ENCODE assay signal across 21 mouse cellular contexts in genomic region chr3:116165030-116165429, GRCm38 (mm10). TPM values are rescaled to one million over a fixed set of nuclear protein-coding genes. Genes with fewer than 3 reads are reported as not detected.
DNase-seq lines count a peak whose midpoint lies in the region; ATAC-seq and TF ChIP-seq lines count a peak whose summit lies in the region.
"Had no signal": no experiment of that assay in that cellular context is flagged by ENCODE, and none has a peak within 500 bp of the region (broad histone marks: within the 10 kb centered on the region; RNA-seq: fewer than 3 reads in every experiment).

No protein-coding gene starts in this region.

- H3K27ac ChIP-seq in liver, adult 2 months (replicated peaks; ENCODE audit: insufficient read depth, low read depth, low read length): no peak overlapping the region
- no peak overlapping the region for H3K27ac ChIP-seq in liver, postnatal 0 days (ENCODE audit: low read depth)

- no peaks in the 10 kb centered on the region for H3K79me2 ChIP-seq in liver, adult 2 months (ENCODE audit: control insufficient read depth, insufficient read depth, low read length)

- no peak for TF ChIP-seq CTCF in liver, adult 2 months (IDR thresholded peaks at IDR 0.05; ENCODE audit: low read depth, low read length)
- TF ChIP-seq CTCF in liver, postnatal 0 days (IDR thresholded peaks at IDR 0.05; ENCODE audit: low read depth): no peak

- H3K9me3 ChIP-seq in liver, postnatal 0 days (ENCODE audit: low read length): no peaks in the 10 kb centered on the region
- H3K9me3 ChIP-seq: G1E had no signal

- no peaks in the 10 kb centered on the region for H3K27me3 ChIP-seq in liver, adult 2 months (ENCODE audit: control insufficient read depth, insufficient read depth, low read length)
- no peaks in the 10 kb centered on the region for H3K27me3 ChIP-seq in liver, postnatal 0 days (ENCODE audit: insufficient read depth, low read length)
- H3K27me3 ChIP-seq: CH12.LX, Patski had no signal

- no peak overlapping the region for H3K4me3 ChIP-seq in liver, adult 2 months (ENCODE audit: insufficient read depth, low read depth, low read length)
- H3K4me3 ChIP-seq in liver, postnatal 0 days (ENCODE audit: low read depth, low read length): no peak overlapping the region

- no peak for TF ChIP-seq POLR2A in liver, adult 2 months (IDR thresholded peaks at IDR 0.05; ENCODE audit: extremely low read depth, insufficient read depth, low read length)

- ATAC-seq in liver, postnatal 0 days: no peak
- ATAC-seq: activated CD4-positive, CD25-positive, alpha-beta regulatory T cell, adult 4 months; CD4-positive, CD25-positive, alpha-beta regulatory T cell, adult 4 months; Patski had no signal

- DNase-seq in liver, adult 2 months (ENCODE audit: extremely low read depth, low read depth, low spot score): peak; percentile 24
- DNase-seq in liver, postnatal 0 days: no peak
- peak; percentile 53 for DNase-seq in Muller cell, postnatal 12 days (ENCODE audit: inconsistent ontology term)
- DNase-seq in adrenal gland, postnatal 25 days: no peak
- DNase-seq: adrenal gland, adult 2 months; adrenal gland, adult 8-10 months; adrenal gland, postnatal 10 days; adrenal gland, postnatal 14 days; adrenal gland, postnatal 36 days; B cell, adult 2 months; cerebellum, adult 11 months; cerebellum, adult 11-12 months; cerebellum, adult 18-20 months; cerebellum, adult 2 months; cerebellum, adult 8-10 months had no signal

- WGBS in liver, adult 2 months: 55% methylated on average over 1 of the region's 1 CpGs
- WGBS in liver, postnatal 0 days (ENCODE audit: insufficient replicate concordance): 57% methylated on average over 1 of the region's 1 CpGs

- TF ChIP-seq EP300 in liver, postnatal 0 days (IDR thresholded peaks at IDR 0.05; ENCODE audit: low read depth): no peak

- no peak overlapping the region for H3K9ac ChIP-seq in liver, adult 2 months (ENCODE audit: low read depth, low read length)
- H3K9ac ChIP-seq in liver, postnatal 0 days (replicated peaks): no peak overlapping the region

- no peaks in the 10 kb centered on the region for H3K36me3 ChIP-seq in liver, adult 2 months (ENCODE audit: control insufficient read depth, insufficient read depth, low read length)
- no peaks in the 10 kb centered on the region for H3K36me3 ChIP-seq in liver, postnatal 0 days (replicated peaks; ENCODE audit: insufficient read depth, low read length)
- H3K36me3 ChIP-seq: G1E had no signal

- no peaks in the 10 kb centered on the region for H3K4me1 ChIP-seq in liver, adult 2 months (ENCODE audit: control insufficient read depth, insufficient read depth, low read length)
- H3K4me1 ChIP-seq in liver, postnatal 0 days (ENCODE audit: insufficient read depth): no peaks in the 10 kb centered on the region

- H3K4me2 ChIP-seq in liver, postnatal 0 days (ENCODE audit: low read depth, low read length): no peak overlapping the region

RNA-seq across cellular contexts. Expression of gene Vcam1, which starts 35.5 kb away (rescaled TPM):
- 16.9 and 20.1 TPM in 2 replicates for total RNA-seq in liver, adult 2 months (2014; rRNA removed)
- 0.71 and 1.9 TPM in 2 replicates for polyA plus RNA-seq in liver, adult 2 months (2012; rRNA removed)
- 88.6 and 93.4 TPM in 2 replicates for polyA plus RNA-seq in liver, postnatal 0 days (2015; fragmentation: Nextera tagmentation; extraction: Ambion mirVana)
- 10.8 and 13.1 TPM in 2 replicates for total RNA-seq in adrenal gland, postnatal 25 days (2021)
- total RNA-seq: MEL had no signal
- polyA plus RNA-seq: G1E had no signal

Comparison
In these comparisons a context has a peak if more than half of its experiments do, and no peak if none do; other contexts are left out.
1. DNase-seq: peak in liver, adult 2 months (single experiment) and Muller cell, postnatal 12 days (single experiment); none in liver, postnatal 0 days (single experiment) and adrenal gland, postnatal 25 days (single experiment).